Mouse (Mus musculus) erythroblast, adult 5-6 weeks (primary cell): ENCODE data around the gene Rad9b. TPM values are rescaled to one million over a fixed set of nuclear protein-coding genes. Genes with fewer than 3 reads are reported as not detected.
"Not testable (repeated sequence)": the region's sequence is repeated elsewhere in the genome, so short reads cannot be mapped to it uniquely, and the experiment has no call there.

ENCODE experiments used
- ATAC-seq: replicated peaks from 2 replicates; pipeline ENCODE4 v1.8.0; 2016; ENCODE audit warnings: moderate number of reproducible peaks, mild to moderate bottlenecking, moderate TSS enrichment, inconsistent platforms; ENCODE audit not compliant: poor library complexity, low FRiP score, severe bottlenecking
- total RNA-seq, 2 experiments: library from RNA; stranded (forward) in 1 of 2; stranded (reverse) in 1 of 2; fragments of 150-400 nt in 1 of 2; fragments of 200-764, 138-1000 nt in 1 of 2; gene quantifications; 2 replicates each; pipeline versions ENCODE4 v1.2.3 to v1.2.4; 2015 to 2017; ENCODE audit warnings: low replicate concordance in 2 of 2

Gene Rad9b
- total RNA-seq, 2 experiments from 2014 or later: not detected

GRCm38 (mm10) chr5:122372192-122372769, 18.2 kb upstream of the Rad9b start, which contains the start of gene Fam216a:
Gene Fam216a, minus strand, starts transcription at chr5:122372364.
- ATAC-seq: peak; percentile 93

GRCm38 (mm10) chr5:122371591-122372191, 17.7 kb upstream of the Rad9b start, which contains the start of gene Gpn3:
Gene Gpn3, plus strand, starts transcription at chr5:122371876.
- ATAC-seq: peak; percentile 71

GRCm38 (mm10) chr5:122354492-122355067, 547 bp upstream of the Rad9b start:
- ATAC-seq: peak; percentile 10; the same call in 1 of the 2 replicates

GRCm38 (mm10) chr5:122345777-122346176, 8.3 kb downstream of the Rad9b start:
- no peak for ATAC-seq

GRCm38 (mm10) chr5:122344260-122344659, 9.8 kb downstream of the Rad9b start:
- ATAC-seq: peak; percentile 91

- no peak for ATAC-seq
These were observed 10.3 kb downstream of the Rad9b start for GRCm38 (mm10) chr5:122343768-122344167.

GRCm38 (mm10) chr5:122342874-122343273, 11.2 kb downstream of the Rad9b start:
- no peak for ATAC-seq

- ATAC-seq: no peak
These were observed 17.3 kb downstream of the Rad9b start for GRCm38 (mm10) chr5:122336554-122337294.

- no peak for ATAC-seq
These were observed 19.4 kb downstream of the Rad9b start for GRCm38 (mm10) chr5:122334682-122335081.

GRCm38 (mm10) chr5:122330269-122330668, 23.8 kb downstream of the Rad9b start:
- no peak for ATAC-seq

GRCm38 (mm10) chr5:122327283-122327682, 26.8 kb downstream of the Rad9b start:
- no peak for ATAC-seq

- ATAC-seq: no peak
These were observed 28.6 kb downstream of the Rad9b start for GRCm38 (mm10) chr5:122325477-122325876.

- ATAC-seq: no peak
These were observed 29.2 kb downstream of the Rad9b start for GRCm38 (mm10) chr5:122324608-122325431.

GRCm38 (mm10) chr5:122323523-122323922, 30.5 kb downstream of the Rad9b start:
- ATAC-seq: no peak

GRCm38 (mm10) chr5:122320205-122320781, 33.7 kb downstream of the Rad9b start:
- ATAC-seq: no peak

GRCm38 (mm10) chr5:122319474-122320204, 34.4 kb downstream of the Rad9b start:
- no peak for ATAC-seq

- not testable (repeated sequence) for ATAC-seq
These were observed 35.1 kb downstream of the Rad9b start for GRCm38 (mm10) chr5:122318976-122319375.

- ATAC-seq: no peak
These were observed 35.9 kb downstream of the Rad9b start for GRCm38 (mm10) chr5:122318100-122318499.
